Mouse (Mus musculus) liver, postnatal 0 days (tissue): ENCODE measurements around the gene 4930404H24Rik.

ENCODE experiments used
- CTCF ChIP-seq: sonication (generic); IDR thresholded peaks from 2 replicates; pipeline ENCODE4 v1.5.1; 2016; ENCODE audit warnings: antibody characterized with exemption, low read depth
- EP300 ChIP-seq: IDR thresholded peaks from 2 replicates; pipeline ENCODE4 v1.6.1; 2016; ENCODE audit warnings: antibody characterized with exemption, low read depth, mild to moderate bottlenecking

DNA sequence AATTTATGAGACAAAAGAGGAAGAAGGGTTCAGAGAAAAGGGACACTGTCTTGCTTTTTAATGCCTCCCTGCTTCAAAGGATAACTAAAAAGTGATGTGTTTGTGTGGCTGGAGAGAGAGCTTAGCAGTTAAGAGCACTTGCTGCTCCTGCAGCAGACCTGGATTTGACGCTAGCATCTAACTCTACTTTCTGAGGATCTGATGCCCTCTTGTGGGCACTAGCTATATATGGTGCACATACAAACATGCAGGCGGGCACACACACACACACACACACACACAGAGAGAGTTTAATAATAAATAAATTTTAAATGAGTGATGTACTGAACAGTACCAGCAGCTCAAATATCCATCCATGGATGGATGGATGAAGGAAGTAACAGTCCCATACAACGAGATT, 29.3 kb upstream of the 4930404H24Rik start:
- TF ChIP-seq CTCF = peak; percentile 51; the same call in 1 of the 2 replicates
- no peak for TF ChIP-seq EP300
